Mouse (Mus musculus): ENCODE data around the gene Muc20. TPM values are rescaled to one million over a fixed set of nuclear protein-coding genes. Genes with fewer than 3 reads are reported as not detected.
A peak's percentile ranks its signal among the peaks of the same experiment; 100 is the strongest.

Gene Muc20
- under 1 TPM; 0.20 to 0.24 TPM for total RNA-seq (2021)
- polyA plus RNA-seq (2012; rRNA removed), result not detected in 2 replicates
- long read RNA-seq, result 0 reads

GRCm38 (mm10) chr16:32797426-32797689 is at the start of gene Muc20:
Gene Muc20, minus strand, starts transcription at chr16:32797435.
- no peak for DNase-seq

GRCm38 (mm10) chr16:32831501-32831900 is 34.3 kb upstream of the Muc20 start:
- no peak for DNase-seq

- DNase-seq, result no peak
Measured at GRCm38 (mm10) chr16:32829104-32829503, 31.9 kb upstream of the Muc20 start.

GRCm38 (mm10) chr16:32826521-32826920 is 29.3 kb upstream of the Muc20 start:
- DNase-seq, result no peak

- DNase-seq, result no peak
Measured at GRCm38 (mm10) chr16:32825380-32825779, 28.1 kb upstream of the Muc20 start.

- no peak for DNase-seq
Measured at GRCm38 (mm10) chr16:32824061-32824460, 26.8 kb upstream of the Muc20 start.

- DNase-seq, result no peak
Measured at GRCm38 (mm10) chr16:32823487-32823886, 26.3 kb upstream of the Muc20 start.

- DNase-seq, result no peak
Measured at GRCm38 (mm10) chr16:32822881-32823280, 25.6 kb upstream of the Muc20 start.

- DNase-seq, result no peak
Measured at GRCm38 (mm10) chr16:32822450-32822827, 25.2 kb upstream of the Muc20 start.

- peak; percentile 28 for DNase-seq
Measured at GRCm38 (mm10) chr16:32821772-32822449, 24.7 kb upstream of the Muc20 start.

GRCm38 (mm10) chr16:32818441-32818840 is 21.2 kb upstream of the Muc20 start:
- DNase-seq, result no peak

- no peak for DNase-seq
Measured at GRCm38 (mm10) chr16:32818036-32818435, 20.8 kb upstream of the Muc20 start.

GRCm38 (mm10) chr16:32815160-32815605 is 17.9 kb upstream of the Muc20 start:
- no peak for DNase-seq

- DNase-seq, result peak; percentile 33
Measured at GRCm38 (mm10) chr16:32814539-32814938, 17.3 kb upstream of the Muc20 start.

GRCm38 (mm10) chr16:32813771-32814170 is 16.5 kb upstream of the Muc20 start:
- no peak for DNase-seq

GRCm38 (mm10) chr16:32813362-32813761 is 16.1 kb upstream of the Muc20 start:
- no peak for DNase-seq

GRCm38 (mm10) chr16:32812888-32813361 is 15.7 kb upstream of the Muc20 start:
- peak; percentile 77 for DNase-seq

- DNase-seq, result no peak
Measured at GRCm38 (mm10) chr16:32810321-32810720, 13.1 kb upstream of the Muc20 start, which contains the start of gene Smbd1. Gene Smbd1, minus strand, starts transcription at chr16:32810477.

- DNase-seq, result no peak
Measured at GRCm38 (mm10) chr16:32807408-32808185, 10.4 kb upstream of the Muc20 start.

- no peak for DNase-seq
Measured at GRCm38 (mm10) chr16:32805151-32805550, 7.9 kb upstream of the Muc20 start.

- no peak for DNase-seq
Measured at GRCm38 (mm10) chr16:32803901-32804300, 6.7 kb upstream of the Muc20 start.

- DNase-seq, result peak; percentile 78
Measured at GRCm38 (mm10) chr16:32803252-32803853, 6.1 kb upstream of the Muc20 start.

All from adrenal gland, adult 2 months (tissue).